Mouse (Mus musculus): ENCODE measurements around the gene Inf2. TPM values are rescaled to one million over a fixed set of nuclear protein-coding genes. Genes with fewer than 3 reads are reported as not detected.

The Inf2 gene
- total RNA-seq, 2 experiments from 2014 or later: 131 to 138 TPM

- TF ChIP-seq CTCF (conservative IDR thresholded peaks at IDR 0.05): no peak
- Histone ChIP-seq H3K27ac (peak overlapping the region; percentile 39), H3K4me3 (no peak overlapping the region)
- no peak for DNase-seq (ENCODE audit: low spot score in 2 of 2)
Observed at GRCm38 (mm10) chr12:112663303-112663702, 74.7 kb downstream of the Inf2 start.

- no peak for DNase-seq (ENCODE audit: low spot score in 2 of 2)
- TF ChIP-seq CTCF (conservative IDR thresholded peaks at IDR 0.05): no peak
- Histone ChIP-seq H3K4me3 (no peak overlapping the region), H3K27ac (peak overlapping the region; percentile 39; the same call in 1 of the 2 replicates)
Observed at GRCm38 (mm10) chr12:112663716-112664115, 75.1 kb downstream of the Inf2 start.

GRCm38 (mm10) chr12:112664124-112664523 is 75.5 kb downstream of the Inf2 start:
- TF ChIP-seq CTCF (conservative IDR thresholded peaks at IDR 0.05): peak; percentile 29
- DNase-seq (ENCODE audit: low spot score in 2 of 2): no peak
- peak overlapping the region; percentile 39; the same call in 1 of the 2 replicates for H3K27ac ChIP-seq
- H3K4me3 ChIP-seq: no peak overlapping the region

- no peak for DNase-seq (ENCODE audit: low spot score in 2 of 2)
- Histone ChIP-seq H3K27ac (peak overlapping the region; percentile 54; the same call in 1 of the 2 replicates), H3K4me3 (no peak overlapping the region)
- no peak for TF ChIP-seq CTCF (conservative IDR thresholded peaks at IDR 0.05)
Observed at GRCm38 (mm10) chr12:112664656-112665055, 76.1 kb downstream of the Inf2 start.

Small RNAs within 50 kb of the gene (microRNA-seq; reads per million reads assigned to microRNA genes)
- 0.92 to 1.9 reads per million in 2 experiments for gene Mir6939

Other genes with a start within 250 kb of the Inf2 start
- gene A530016L24Rik, start 99.3 kb upstream of the Inf2 start, total RNA-seq (2021): under 1 TPM; 0.13 to 0.25 TPM
- gene Tmem179, start 72.0 kb upstream of the Inf2 start, total RNA-seq (2021): 100 to 1,000 TPM; 116 to 121 TPM
- 10 to 100 TPM; 10.1 to 10.6 TPM for gene Adssl1, start 31.3 kb downstream of the Inf2 start, total RNA-seq (2021)
- gene Siva1, start 55.9 kb downstream of the Inf2 start, total RNA-seq (2021): 10 to 100 TPM; 19.6 to 20.1 TPM
- gene Akt1, start 86.1 kb downstream of the Inf2 start, total RNA-seq (2021): 100 to 1,000 TPM; 152 to 160 TPM
- gene Zbtb42, start 90.0 kb downstream of the Inf2 start, total RNA-seq (2021): under 1 TPM; 0.44 to 0.52 TPM
- gene Cep170b, start 131.7 kb downstream of the Inf2 start, total RNA-seq (2021): 100 to 1,000 TPM; 194 to 210 TPM
- 1 to 10 TPM; 8.6 to 9.7 TPM for gene Pld4, start 171.9 kb downstream of the Inf2 start, total RNA-seq (2021)
- 1 to 10 TPM; 3.3 to 3.5 TPM for gene Ahnak2, start 213.9 kb downstream of the Inf2 start, total RNA-seq (2021)
- 10 to 100 TPM; 12.8 to 13.2 TPM for gene Clba1, start 220.2 kb downstream of the Inf2 start, total RNA-seq (2021)
- 10 to 100 TPM in 1 of 2 experiments, 1 to 10 TPM in 1; 7.1 to 10.8 TPM for gene Cdca4, start 240.6 kb downstream of the Inf2 start, total RNA-seq (2021)

All from layer of hippocampus, adult 2 months (tissue).